Comparison of ENCODE assay signal across 9 mouse cellular contexts in genomic region chrX:162159637-162160611, GRCm38 (mm10). TPM values are rescaled to one million over a fixed set of nuclear protein-coding genes. Genes with fewer than 3 reads are reported as not detected.
DNase-seq lines count a peak whose midpoint lies in the region; ATAC-seq lines count a peak whose summit lies in the region.
"Had no signal": no experiment of that assay in that cellular context is flagged by ENCODE, and none has a peak within 500 bp of the region (broad histone marks: within the 10 kb centered on the region; RNA-seq: fewer than 3 reads in every experiment).

TSS of gene Nhs (minus strand) at chrX:162159730.

- H3K27ac ChIP-seq in embryonic facial prominence, embryonic 10.5 days (replicated peaks): peak within 1 kb of the TSS; percentile 83
- peak within 1 kb of the TSS; percentile 59; the same call in 1 of the 2 replicates for H3K27ac ChIP-seq in limb, embryonic 12.5 days
- H3K27ac ChIP-seq in midbrain, embryonic 13.5 days: peak within 1 kb of the TSS; percentile 72

- WGBS in embryonic facial prominence, embryonic 10.5 days: 20% methylated on average over 58 of the region's 61 CpGs
- WGBS in limb, embryonic 12.5 days: 22% methylated on average over 49 of the region's 61 CpGs
- 30% methylated on average over 46 of the region's 61 CpGs for WGBS in midbrain, embryonic 13.5 days

- DNase-seq in thymus, postnatal 14 days: peak; percentile 2
- DNase-seq in thymus, postnatal 25 days: no peak
- DNase-seq in embryonic facial prominence, embryonic 10.5 days (ENCODE audit: low spot score): peak; percentile 87
- DNase-seq in heart, adult 18-20 months: peak; percentile 66 to 69
- peak; percentile 75 for DNase-seq in kidney, adult 11 months
- peak; percentile 15 to 70 for DNase-seq in spleen, postnatal 4 days (ENCODE audit: low spot score in 2 of 2)

- H3K4me3 ChIP-seq in embryonic facial prominence, embryonic 10.5 days: peak within 1 kb of the TSS; percentile 71
- peak within 1 kb of the TSS; percentile 57 for H3K4me3 ChIP-seq in limb, embryonic 12.5 days (replicated peaks)
- H3K4me3 ChIP-seq in midbrain, embryonic 13.5 days (replicated peaks): peak within 1 kb of the TSS; percentile 61

- peaks cover 82% of the 10 kb centered on the region for H3K27me3 ChIP-seq in embryonic facial prominence, embryonic 10.5 days (replicated peaks; ENCODE audit: low read depth, poor library complexity, severe bottlenecking)
- H3K27me3 ChIP-seq in limb, embryonic 12.5 days: peaks cover 55% of the 10 kb centered on the region
- H3K27me3 ChIP-seq in midbrain, embryonic 13.5 days: peaks cover 40% of the 10 kb centered on the region
- H3K27me3 ChIP-seq: CH12.LX had no signal

- H3K9ac ChIP-seq in limb, embryonic 12.5 days (replicated peaks): peak within 1 kb of the TSS; percentile 71
- H3K9ac ChIP-seq in midbrain, embryonic 13.5 days (replicated peaks): peak within 1 kb of the TSS; percentile 78

- H3K4me1 ChIP-seq in embryonic facial prominence, embryonic 10.5 days: peaks cover 16% of the 10 kb centered on the region
- peaks cover 13% of the 10 kb centered on the region; the same call in 1 of the 2 replicates for H3K4me1 ChIP-seq in limb, embryonic 12.5 days (replicated peaks)
- peaks cover 14% of the 10 kb centered on the region; the same call in 1 of the 2 replicates for H3K4me1 ChIP-seq in midbrain, embryonic 13.5 days (replicated peaks)

- ATAC-seq in limb, embryonic 12.5 days (ENCODE audit: insufficient number of reproducible peaks, insufficient read depth, low FRiP score, low TSS enrichment, low read depth): peak; percentile 82
- peak; percentile 87 for ATAC-seq in midbrain, embryonic 13.5 days

- no peaks in the 10 kb centered on the region for H3K9me3 ChIP-seq in embryonic facial prominence, embryonic 10.5 days
- H3K9me3 ChIP-seq in limb, embryonic 12.5 days: no peaks in the 10 kb centered on the region
- H3K9me3 ChIP-seq in midbrain, embryonic 13.5 days: no peaks in the 10 kb centered on the region

- H3K4me2 ChIP-seq in limb, embryonic 12.5 days: peak within 1 kb of the TSS; percentile 69
- H3K4me2 ChIP-seq in midbrain, embryonic 13.5 days (replicated peaks): peak within 1 kb of the TSS; percentile 67

- H3K36me3 ChIP-seq in embryonic facial prominence, embryonic 10.5 days (replicated peaks): no peaks in the 10 kb centered on the region
- no peaks in the 10 kb centered on the region for H3K36me3 ChIP-seq in limb, embryonic 12.5 days
- H3K36me3 ChIP-seq in midbrain, embryonic 13.5 days: no peaks in the 10 kb centered on the region

RNA-seq across cellular contexts. Expression of gene Nhs, which starts in this region (rescaled TPM):
- polyA plus RNA-seq in embryonic facial prominence, embryonic 10.5 days (2016; fragmentation: Nextera tagmentation; extraction: Ambion mirVana): 2.9 and 3.4 TPM in 2 replicates
- total RNA-seq in heart, adult 18-20 months (2021): under 1 TPM; 0.46 to 0.77 TPM
- polyA plus RNA-seq in limb, embryonic 12.5 days (2016; fragmentation: Nextera tagmentation; extraction: Ambion mirVana): 2.6 and 2.7 TPM in 2 replicates
- polyA plus RNA-seq in midbrain, embryonic 13.5 days (2015; fragmentation: Nextera tagmentation; extraction: Ambion mirVana): 3.1 and 3.3 TPM in 2 replicates

Comparison
In these comparisons a context has a peak if more than half of its experiments do, and no peak if none do; other contexts are left out.
1. Peak in DNase-seq in heart, adult 18-20 months; RNA of the gene not detected or under 1 TPM.